Comparison of ENCODE assay signal across 17 mouse cellular contexts in the genomic region with DNA sequence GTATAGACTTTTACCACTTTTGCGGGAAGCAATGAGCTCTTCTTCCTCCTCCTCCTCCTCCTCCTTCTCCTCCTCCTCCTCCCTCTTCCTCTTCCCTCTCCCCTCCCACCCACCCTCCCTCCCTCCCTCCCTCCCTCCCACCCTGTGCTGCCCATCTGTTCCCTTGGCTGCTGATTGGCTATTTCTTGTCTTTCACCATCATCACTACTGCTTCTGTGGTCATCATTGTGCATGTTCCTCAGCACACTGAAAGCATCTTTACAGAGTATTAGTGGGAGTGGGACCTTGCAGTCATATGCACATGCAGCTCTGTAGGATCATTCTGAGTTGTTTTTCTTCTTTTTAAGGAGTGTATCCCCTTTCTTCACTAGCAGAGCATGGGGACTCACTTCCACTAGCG.
DNase-seq lines count a peak whose midpoint lies in the region; ATAC-seq lines count a peak whose summit lies in the region.
"Had no signal": no experiment of that assay in that cellular context is flagged by ENCODE, and none has a peak within 500 bp of the region (broad histone marks: within the 10 kb centered on the region; RNA-seq: fewer than 3 reads in every experiment).

No protein-coding gene starts in this region.

- 86% methylated on average over 2 of the region's 2 CpGs for WGBS in forebrain, embryonic 14.5 days
- WGBS in forebrain, embryonic 11.5 days: 91% methylated on average over 2 of the region's 2 CpGs
- 72% methylated on average over 2 of the region's 2 CpGs for WGBS in hindbrain, embryonic 11.5 days
- WGBS in hindbrain, embryonic 12.5 days: 62% methylated on average over 2 of the region's 2 CpGs
- 58% methylated on average over 2 of the region's 2 CpGs for WGBS in hindbrain, embryonic 16.5 days

- no peaks in the 10 kb centered on the region for H3K36me3 ChIP-seq in forebrain, embryonic 14.5 days (ENCODE audit: control insufficient read depth, insufficient read depth, low read length)
- no peaks in the 10 kb centered on the region for H3K36me3 ChIP-seq in forebrain, embryonic 11.5 days (ENCODE audit: control insufficient read depth, insufficient read depth, low read length)
- H3K36me3 ChIP-seq in hindbrain, embryonic 11.5 days (ENCODE audit: control insufficient read depth, insufficient read depth, low read length): no peaks in the 10 kb centered on the region
- H3K36me3 ChIP-seq in hindbrain, embryonic 12.5 days: no peaks in the 10 kb centered on the region
- H3K36me3 ChIP-seq in hindbrain, embryonic 16.5 days (ENCODE audit: control insufficient read depth, insufficient read depth, low read length): no peaks in the 10 kb centered on the region
- H3K36me3 ChIP-seq: embryonic facial prominence, embryonic 13.5 days; heart, embryonic 10.5 days had no signal

- peak; percentile 67; the same call in 1 of the 2 replicates for ATAC-seq in forebrain, embryonic 14.5 days
- no peak for ATAC-seq in forebrain, embryonic 11.5 days (replicated peaks; ENCODE audit: low FRiP score)
- peak; percentile 61 for ATAC-seq in hindbrain, embryonic 11.5 days (ENCODE audit: low FRiP score)
- ATAC-seq in hindbrain, embryonic 12.5 days (ENCODE audit: low FRiP score): no peak
- peak; percentile 21; the same call in 1 of the 2 replicates for ATAC-seq in hindbrain, embryonic 16.5 days

- no peak overlapping the region for H3K4me2 ChIP-seq in forebrain, embryonic 14.5 days (ENCODE audit: low read length)
- no peak overlapping the region for H3K4me2 ChIP-seq in forebrain, embryonic 11.5 days (ENCODE audit: low read depth, low read length, severe bottlenecking)
- H3K4me2 ChIP-seq in hindbrain, embryonic 11.5 days (replicated peaks; ENCODE audit: low read depth, low read length): no peak overlapping the region
- H3K4me2 ChIP-seq in hindbrain, embryonic 12.5 days (replicated peaks): no peak overlapping the region
- no peak overlapping the region for H3K4me2 ChIP-seq in hindbrain, embryonic 16.5 days (ENCODE audit: low read length)
- H3K4me2 ChIP-seq: embryonic facial prominence, embryonic 13.5 days had no signal

- no peaks in the 10 kb centered on the region for H3K9me3 ChIP-seq in forebrain, embryonic 14.5 days (replicated peaks; ENCODE audit: control insufficient read depth, low read length)
- H3K9me3 ChIP-seq in forebrain, embryonic 11.5 days (ENCODE audit: control insufficient read depth, low read length): no peaks in the 10 kb centered on the region
- H3K9me3 ChIP-seq in hindbrain, embryonic 11.5 days (ENCODE audit: control insufficient read depth, low read length): no peaks in the 10 kb centered on the region
- H3K9me3 ChIP-seq in hindbrain, embryonic 12.5 days (replicated peaks): no peaks in the 10 kb centered on the region
- H3K9me3 ChIP-seq in hindbrain, embryonic 16.5 days (ENCODE audit: control insufficient read depth, low read length): no peaks in the 10 kb centered on the region
- H3K9me3 ChIP-seq: embryonic facial prominence, embryonic 13.5 days; heart, embryonic 10.5 days had no signal

- no peak overlapping the region for H3K4me3 ChIP-seq in forebrain, embryonic 14.5 days (ENCODE audit: low read depth, low read length)
- no peak overlapping the region for H3K4me3 ChIP-seq in forebrain, embryonic 11.5 days (ENCODE audit: low read depth, low read length)
- H3K4me3 ChIP-seq in hindbrain, embryonic 11.5 days (ENCODE audit: low read depth, low read length): no peak overlapping the region
- no peak overlapping the region for H3K4me3 ChIP-seq in hindbrain, embryonic 12.5 days
- no peak overlapping the region for H3K4me3 ChIP-seq in hindbrain, embryonic 16.5 days (ENCODE audit: low read length)
- H3K4me3 ChIP-seq: embryonic facial prominence, embryonic 13.5 days; heart, embryonic 10.5 days had no signal

- no peak for DNase-seq in forebrain, embryonic 14.5 days (ENCODE audit: low spot score)
- DNase-seq in forebrain, embryonic 11.5 days (ENCODE audit: low spot score): no peak
- no peak for DNase-seq in hindbrain, embryonic 11.5 days (ENCODE audit: low spot score)
- DNase-seq in urinary bladder, postnatal 10 days (ENCODE audit: low spot score): no peak
- no peak for DNase-seq in adrenal gland, adult 18-20 months (ENCODE audit: low spot score in 2 of 2)
- DNase-seq: adrenal gland, postnatal 14 days; cerebellum, adult 11-12 months; cerebellum, adult 9-10 months; cerebellum, postnatal 25 days; gastrocnemius, postnatal 10 days; heart, adult 18-20 months; heart, postnatal 10 days; heart, postnatal 4 days had no signal

- H3K27me3 ChIP-seq in forebrain, embryonic 14.5 days (replicated peaks; ENCODE audit: control insufficient read depth, insufficient read depth, low read length): no peaks in the 10 kb centered on the region
- no peaks in the 10 kb centered on the region for H3K27me3 ChIP-seq in forebrain, embryonic 11.5 days (ENCODE audit: control insufficient read depth, insufficient read depth, low read length)
- no peaks in the 10 kb centered on the region for H3K27me3 ChIP-seq in hindbrain, embryonic 11.5 days (ENCODE audit: control insufficient read depth, insufficient read depth, low read length)
- H3K27me3 ChIP-seq in hindbrain, embryonic 12.5 days: no peaks in the 10 kb centered on the region
- no peaks in the 10 kb centered on the region for H3K27me3 ChIP-seq in hindbrain, embryonic 16.5 days (replicated peaks; ENCODE audit: control insufficient read depth, insufficient read depth, low read length)
- H3K27me3 ChIP-seq: embryonic facial prominence, embryonic 13.5 days had no signal

- H3K9ac ChIP-seq in forebrain, embryonic 14.5 days (ENCODE audit: low read length): no peak overlapping the region
- H3K9ac ChIP-seq in forebrain, embryonic 11.5 days (ENCODE audit: low read length): no peak overlapping the region
- H3K9ac ChIP-seq in hindbrain, embryonic 11.5 days (ENCODE audit: low read depth, low read length): no peak overlapping the region
- no peak overlapping the region for H3K9ac ChIP-seq in hindbrain, embryonic 12.5 days
- H3K9ac ChIP-seq in hindbrain, embryonic 16.5 days (ENCODE audit: low read depth, low read length): no peak overlapping the region
- H3K9ac ChIP-seq: embryonic facial prominence, embryonic 13.5 days had no signal

- no peak overlapping the region for H3K27ac ChIP-seq in forebrain, embryonic 14.5 days (ENCODE audit: low read depth, low read length)
- H3K27ac ChIP-seq in forebrain, embryonic 11.5 days (ENCODE audit: low read depth, low read length): no peak overlapping the region
- H3K27ac ChIP-seq in hindbrain, embryonic 11.5 days (ENCODE audit: low read depth, low read length): no peak overlapping the region
- H3K27ac ChIP-seq in hindbrain, embryonic 12.5 days: no peak overlapping the region; the same call in 1 of the 2 replicates
- no peak overlapping the region for H3K27ac ChIP-seq in hindbrain, embryonic 16.5 days (ENCODE audit: low read depth, low read length)
- H3K27ac ChIP-seq: embryonic facial prominence, embryonic 13.5 days; heart, embryonic 10.5 days had no signal

- no peaks in the 10 kb centered on the region for H3K4me1 ChIP-seq in forebrain, embryonic 14.5 days (ENCODE audit: control insufficient read depth, insufficient read depth, low read length)
- H3K4me1 ChIP-seq in forebrain, embryonic 11.5 days (replicated peaks; ENCODE audit: control insufficient read depth, insufficient read depth, low read length): no peaks in the 10 kb centered on the region
- no peaks in the 10 kb centered on the region for H3K4me1 ChIP-seq in hindbrain, embryonic 11.5 days (replicated peaks; ENCODE audit: control insufficient read depth, insufficient read depth, low read length)
- H3K4me1 ChIP-seq in hindbrain, embryonic 12.5 days: peaks cover 12% of the 10 kb centered on the region; the same call in 1 of the 2 replicates
- H3K4me1 ChIP-seq in hindbrain, embryonic 16.5 days (ENCODE audit: control insufficient read depth, insufficient read depth, low read depth, low read length): 0 out of 2 replicates have a peak, but pooled peaks cover 4% of the 10 kb centered on the region

Comparison
In these comparisons a context has a peak if more than half of its experiments do, and no peak if none do; other contexts are left out.
1. ATAC-seq: peak in forebrain, embryonic 14.5 days (single experiment), hindbrain, embryonic 11.5 days (single experiment) and hindbrain, embryonic 16.5 days (single experiment); none in forebrain, embryonic 11.5 days (single experiment) and hindbrain, embryonic 12.5 days (single experiment).